Mouse (Mus musculus) right cerebral cortex, adult 2 months (tissue): ENCODE measurements around the gene Slc24a3.

ENCODE experiments used
- DNase-seq, 2 experiments: peaks; one replicate each; pipeline ENCODE4 v3.0.0; 2021 to 2022; ENCODE audit warnings: low spot score in 2 of 2

Slc24a3 gene

GRCm38 (mm10) chr2:145541695-145542094, 374.1 kb downstream of the Slc24a3 start:
- no peak for DNase-seq

GRCm38 (mm10) chr2:145546071-145546470, 378.5 kb downstream of the Slc24a3 start:
- no peak for DNase-seq

GRCm38 (mm10) chr2:145554722-145555252, 387.2 kb downstream of the Slc24a3 start:
- DNase-seq = no peak

GRCm38 (mm10) chr2:145555713-145556112, 388.2 kb downstream of the Slc24a3 start:
- no peak for DNase-seq

- DNase-seq = peak; percentile 15 to 43
These were observed 389.9 kb downstream of the Slc24a3 start for GRCm38 (mm10) chr2:145557361-145557931.

GRCm38 (mm10) chr2:145562493-145562892, 394.9 kb downstream of the Slc24a3 start:
- DNase-seq = no peak

- DNase-seq = no peak
These were observed 397.0 kb downstream of the Slc24a3 start for GRCm38 (mm10) chr2:145564596-145564995.

- DNase-seq = no peak
These were observed 399.4 kb downstream of the Slc24a3 start for GRCm38 (mm10) chr2:145566904-145567303.

GRCm38 (mm10) chr2:145571943-145572342, 404.4 kb downstream of the Slc24a3 start:
- DNase-seq = no peak

GRCm38 (mm10) chr2:145574148-145574547, 406.6 kb downstream of the Slc24a3 start:
- no peak for DNase-seq

GRCm38 (mm10) chr2:145583103-145583502, 415.5 kb downstream of the Slc24a3 start:
- DNase-seq = no peak

GRCm38 (mm10) chr2:145585437-145585836, 417.9 kb downstream of the Slc24a3 start:
- DNase-seq = no peak

GRCm38 (mm10) chr2:145588009-145588737, 420.6 kb downstream of the Slc24a3 start:
- DNase-seq = peak; percentile 74 to 80

GRCm38 (mm10) chr2:145591881-145592280, 424.3 kb downstream of the Slc24a3 start:
- DNase-seq = no peak

GRCm38 (mm10) chr2:145593649-145594347, 426.2 kb downstream of the Slc24a3 start:
- no peak for DNase-seq

GRCm38 (mm10) chr2:145597866-145598265, 430.3 kb downstream of the Slc24a3 start:
- no peak for DNase-seq

GRCm38 (mm10) chr2:145607844-145608243, 440.3 kb downstream of the Slc24a3 start:
- no peak for DNase-seq

GRCm38 (mm10) chr2:145610796-145611705, 443.5 kb downstream of the Slc24a3 start:
- peak; percentile 49 to 70 for DNase-seq

GRCm38 (mm10) chr2:145612937-145613336, 445.4 kb downstream of the Slc24a3 start:
- no peak for DNase-seq

- DNase-seq = peak; percentile 25 to 39
These were observed 446.2 kb downstream of the Slc24a3 start for GRCm38 (mm10) chr2:145613705-145614104.

- peak in 1 of 2 experiments; percentile 23 for DNase-seq
These were observed 452.1 kb downstream of the Slc24a3 start for GRCm38 (mm10) chr2:145619688-145620087.
